Mouse (Mus musculus) lung, postnatal 0 days (tissue): ENCODE results near the gene 4930507D05Rik.

Experiments
- CTCF ChIP-seq: IDR thresholded peaks from 2 replicates; pipeline ENCODE4 v1.5.1; 2016; ENCODE audit warnings: antibody characterized with exemption, mild to moderate bottlenecking
- EP300 ChIP-seq: IDR thresholded peaks from 2 replicates; pipeline ENCODE4 v1.6.1; 2016; ENCODE audit warnings: antibody characterized with exemption, mild to moderate bottlenecking, control low read depth

DNA sequence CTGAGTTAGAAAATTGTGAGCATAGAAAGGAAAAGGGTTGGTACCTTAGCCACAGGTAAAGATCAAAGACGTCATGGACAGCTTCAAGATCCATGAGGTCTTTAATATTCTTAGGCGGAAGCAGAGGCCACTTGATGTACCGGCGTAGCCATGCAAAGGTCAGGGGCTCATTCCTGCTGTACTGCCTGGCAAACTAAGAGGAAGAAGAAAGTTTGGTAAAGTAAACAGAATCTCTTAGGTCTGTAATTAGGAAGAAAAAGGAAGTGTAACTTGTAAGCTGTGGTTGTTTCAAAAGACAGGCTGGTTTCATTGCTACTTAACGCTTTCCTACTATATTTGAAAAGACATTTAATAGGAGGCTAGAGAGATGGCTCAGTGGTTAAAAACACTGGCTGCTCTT lies 18.9 kb upstream of the 4930507D05Rik start:
- TF ChIP-seq CTCF (no peak), EP300 (no peak)
